Mouse (Mus musculus): Measurements from ENCODE around the gene Lrrc32. TPM values are rescaled to one million over a fixed set of nuclear protein-coding genes. Genes with fewer than 3 reads are reported as not detected.

Gene Lrrc32
- polyA plus RNA-seq, 1 experiment from 2014 or later, result 7.2 TPM

GRCm38 (mm10) chr7:98544556-98544955, 55.5 kb downstream of the Lrrc32 start:
- 52% methylated on average over 3 of the region's 3 CpGs for WGBS
- ATAC-seq (ENCODE audit: insufficient read depth), result 0 out of 2 replicates have a peak, but pooled peaks have one; percentile 13
- Histone ChIP-seq H3K4me3 (ENCODE audit: low read depth, low read length) (no peak overlapping the region), H3K4me1 (ENCODE audit: insufficient read depth) (0 out of 2 replicates have a peak, but pooled peaks cover 4% of the 10 kb centered on the region), H3K9me3 (ENCODE audit: low read depth, low read length) (no peaks in the 10 kb centered on the region), H3K27me3 (ENCODE audit: insufficient read depth, low read length) (no peaks in the 10 kb centered on the region), H3K4me2 (no peak overlapping the region), H3K36me3 (ENCODE audit: insufficient read depth) (no peaks in the 10 kb centered on the region), H3K27ac (ENCODE audit: low read depth) (no peak overlapping the region), H3K9ac (no peak overlapping the region)
- no peak for DNase-seq
- no peak for TF ChIP-seq CTCF (IDR thresholded peaks at IDR 0.05; ENCODE audit: low read depth)

- ATAC-seq (ENCODE audit: insufficient read depth) (0 out of 2 replicates have a peak, but pooled peaks have one; percentile 4), DNase-seq (no peak)
- WGBS, result 45% methylated on average over 3 of the region's 3 CpGs
These were observed 59.8 kb downstream of the Lrrc32 start for GRCm38 (mm10) chr7:98548839-98549238.

GRCm38 (mm10) chr7:98550596-98550995, 61.5 kb downstream of the Lrrc32 start:
- TF ChIP-seq CTCF (IDR thresholded peaks at IDR 0.05; ENCODE audit: low read depth), result no peak
- ATAC-seq (ENCODE audit: insufficient read depth) (peak; percentile 80), DNase-seq (peak; percentile 77)
- Histone ChIP-seq H3K27me3 (ENCODE audit: insufficient read depth, low read length) (no peaks in the 10 kb centered on the region), H3K9ac (no peak overlapping the region), H3K27ac (ENCODE audit: low read depth) (peak overlapping the region; percentile 71), H3K9me3 (ENCODE audit: low read depth, low read length) (no peaks in the 10 kb centered on the region), H3K36me3 (ENCODE audit: insufficient read depth) (no peaks in the 10 kb centered on the region), H3K4me1 (ENCODE audit: insufficient read depth) (0 out of 2 replicates have a peak, but pooled peaks cover 7% of the 10 kb centered on the region), H3K4me3 (ENCODE audit: low read depth, low read length) (no peak overlapping the region), H3K4me2 (no peak overlapping the region)
- WGBS, result 25% methylated on average over 2 of the region's 2 CpGs

More at GRCm38 (mm10) chr7:98548839-98549238, 59.8 kb downstream of the Lrrc32 start:
- Histone ChIP-seq H3K36me3 (ENCODE audit: insufficient read depth) (no peaks in the 10 kb centered on the region), H3K27ac (ENCODE audit: low read depth) (no peak overlapping the region), H3K27me3 (ENCODE audit: insufficient read depth, low read length) (no peaks in the 10 kb centered on the region), H3K9me3 (ENCODE audit: low read depth, low read length) (no peaks in the 10 kb centered on the region), H3K4me3 (ENCODE audit: low read depth, low read length) (no peak overlapping the region), H3K4me2 (no peak overlapping the region), H3K9ac (no peak overlapping the region), H3K4me1 (ENCODE audit: insufficient read depth) (0 out of 2 replicates have a peak, but pooled peaks cover 7% of the 10 kb centered on the region)
- no peak for TF ChIP-seq CTCF (IDR thresholded peaks at IDR 0.05; ENCODE audit: low read depth)

GRCm38 (mm10) chr7:98551041-98551440, 62.0 kb downstream of the Lrrc32 start:
- Histone ChIP-seq H3K4me2 (no peak overlapping the region), H3K9ac (no peak overlapping the region), H3K4me3 (ENCODE audit: low read depth, low read length) (no peak overlapping the region), H3K9me3 (ENCODE audit: low read depth, low read length) (no peaks in the 10 kb centered on the region), H3K27me3 (ENCODE audit: insufficient read depth, low read length) (no peaks in the 10 kb centered on the region), H3K27ac (ENCODE audit: low read depth) (peak overlapping the region; percentile 71; the same call in 1 of the 2 replicates), H3K4me1 (ENCODE audit: insufficient read depth) (0 out of 2 replicates have a peak, but pooled peaks cover 7% of the 10 kb centered on the region), H3K36me3 (ENCODE audit: insufficient read depth) (no peaks in the 10 kb centered on the region)
- DNase-seq (no peak), ATAC-seq (ENCODE audit: insufficient read depth) (no peak; the same call in 1 of the 2 replicates)
- 35% methylated on average over 3 of the region's 3 CpGs for WGBS
- TF ChIP-seq CTCF (IDR thresholded peaks at IDR 0.05; ENCODE audit: low read depth), result no peak

Other genes starting within 250 kb of the Lrrc32 start
- 22.2 and 27.9 TPM in 2 replicates for gene Acer3, start 168.1 kb upstream of the Lrrc32 start, polyA plus RNA-seq (2014; fragmentation: Nextera tagmentation; extraction: Ambion mirVana)
- 13.8 and 15.9 TPM in 2 replicates for gene Tsku, start 128.0 kb upstream of the Lrrc32 start, polyA plus RNA-seq (2014; fragmentation: Nextera tagmentation; extraction: Ambion mirVana)
- not detected in 2 replicates for gene Gucy2d, start 48.9 kb upstream of the Lrrc32 start, polyA plus RNA-seq (2014; fragmentation: Nextera tagmentation; extraction: Ambion mirVana)
- 45.5 and 47.4 TPM in 2 replicates for gene Emsy, start 167.5 kb downstream of the Lrrc32 start, polyA plus RNA-seq (2014; fragmentation: Nextera tagmentation; extraction: Ambion mirVana)
- gene Thap12, start 213.8 kb downstream of the Lrrc32 start, polyA plus RNA-seq (2014; fragmentation: Nextera tagmentation; extraction: Ambion mirVana), result 81.3 and 81.9 TPM in 2 replicates

Data from lung, embryonic 14.5 days (tissue).